Mouse (Mus musculus) heart, embryonic 15.5 days (tissue): ENCODE measurements around the gene Mn1. TPM values are rescaled to one million over a fixed set of nuclear protein-coding genes. Genes with fewer than 3 reads are reported as not detected.
A peak's percentile ranks its signal among the peaks of the same experiment; 100 is the strongest.

Experiments used
- ATAC-seq: fragments of 200-750 bp; cut with Nextera tagmentation; replicated peaks from 2 replicates; pipeline ENCODE4 v1.8.0; 2017; ENCODE audit warnings: low read depth, moderate TSS enrichment; ENCODE audit not compliant: insufficient number of reproducible peaks, insufficient read depth, low FRiP score
- H3K27ac ChIP-seq: fragments of 300-500 bp; sonication (generic); 2 replicates; pipeline ENCODE4 v1.5.1; 2015; ENCODE audit warnings: mild to moderate bottlenecking, inconsistent platforms
- H3K27me3 ChIP-seq: fragments of 300-500 bp; sonication (generic); 2 replicates; pipeline ENCODE4 v1.6.1; 2015; ENCODE audit warnings: inconsistent platforms
- H3K36me3 ChIP-seq: fragments of 300-500 bp; sonication (generic); 2 replicates; pipeline ENCODE4 v1.6.1; 2015; ENCODE audit warnings: mild to moderate bottlenecking, inconsistent platforms
- H3K4me1 ChIP-seq: fragments of 300-500 bp; sonication (generic); replicated peaks from 2 replicates; pipeline ENCODE4 v1.6.1; 2015; ENCODE audit warnings: inconsistent platforms
- H3K4me2 ChIP-seq: fragments of 300-500 bp; sonication (generic); 2 replicates; pipeline ENCODE4 v1.6.1; 2015; ENCODE audit warnings: inconsistent platforms, mild to moderate bottlenecking, moderate library complexity
- H3K4me3 ChIP-seq: fragments of 300-500 bp; sonication (generic); 2 replicates; pipeline ENCODE4 v1.5.1; 2015; ENCODE audit warnings: mild to moderate bottlenecking, inconsistent platforms
- H3K9ac ChIP-seq: fragments of 300-500 bp; sonication (generic); 2 replicates; pipeline ENCODE4 v1.6.1; 2015; ENCODE audit warnings: mild to moderate bottlenecking, inconsistent platforms
- H3K9me3 ChIP-seq: fragments of 300-500 bp; sonication (generic); replicated peaks from 2 replicates; pipeline ENCODE4 v1.6.1; 2016; ENCODE audit warnings: inconsistent platforms
- WGBS: fragments of 180-500 bp; shearing (Covaris S2); methylation state at CpG from one replicate; pipeline ENCODE4 v1.1.7; 2015; ENCODE audit warnings: mixed read lengths; 5-methylcytosine and 5-hydroxymethylcytosine counted together
- polyA plus RNA-seq: library from polyadenylated mRNA; unstranded; fragments of >200 nt; fragmentation: Nextera tagmentation; extraction: Ambion mirVana; gene quantifications from 2 replicates; pipeline ENCODE4 v1.2.1, GENCODE M21; 2015

The Mn1 gene
- polyA plus RNA-seq, 1 experiment from 2014 or later, result 6.4 TPM

GRCm38 (mm10) chr5:111490599-111490998, 73.4 kb downstream of the Mn1 start:
- Histone ChIP-seq H3K27me3 (0 out of 2 replicates have a peak, but pooled peaks cover 8% of the 10 kb centered on the region), H3K4me3 (peak overlapping the region; percentile 13), H3K27ac (peak overlapping the region; percentile 90), H3K4me1 (peaks cover 23% of the 10 kb centered on the region), H3K9me3 (no peaks in the 10 kb centered on the region), H3K9ac (no peak overlapping the region), H3K36me3 (no peaks in the 10 kb centered on the region), H3K4me2 (peak overlapping the region; percentile 48)
- 23% methylated on average over 4 of the region's 4 CpGs for WGBS
- peak; percentile 77 for ATAC-seq

- H3K27me3 ChIP-seq, result 0 out of 2 replicates have a peak, but pooled peaks cover 8% of the 10 kb centered on the region
- peak overlapping the region; percentile 90 for H3K27ac ChIP-seq
- no peak overlapping the region for H3K9ac ChIP-seq
- ATAC-seq, result 0 out of 2 replicates have a peak, but pooled peaks have one; percentile 23
- H3K4me2 ChIP-seq, result peak overlapping the region; percentile 48
- WGBS, result 29% methylated on average over 1 of the region's 1 CpGs
- H3K36me3 ChIP-seq, result no peaks in the 10 kb centered on the region
- H3K4me3 ChIP-seq, result no peak overlapping the region
- no peaks in the 10 kb centered on the region for H3K9me3 ChIP-seq
- H3K4me1 ChIP-seq, result peaks cover 21% of the 10 kb centered on the region
These were observed 74.3 kb downstream of the Mn1 start for GRCm38 (mm10) chr5:111491485-111491884.

GRCm38 (mm10) chr5:111500036-111500435, 82.9 kb downstream of the Mn1 start:
- peaks cover 19% of the 10 kb centered on the region; the same call in 1 of the 2 replicates for H3K27me3 ChIP-seq
- 72% methylated on average over 3 of the region's 3 CpGs for WGBS
- no peak overlapping the region for H3K9ac ChIP-seq
- H3K4me3 ChIP-seq, result no peak overlapping the region
- H3K9me3 ChIP-seq, result no peaks in the 10 kb centered on the region
- H3K4me1 ChIP-seq, result 0 out of 2 replicates have a peak, but pooled peaks cover 5% of the 10 kb centered on the region
- no peak overlapping the region for H3K4me2 ChIP-seq
- ATAC-seq, result no peak
- no peak overlapping the region for H3K27ac ChIP-seq
- H3K36me3 ChIP-seq, result no peaks in the 10 kb centered on the region

- peaks cover 19% of the 10 kb centered on the region; the same call in 1 of the 2 replicates for H3K27me3 ChIP-seq
- WGBS, result 62% methylated on average over 13 of the region's 13 CpGs
- H3K9ac ChIP-seq, result no peak overlapping the region
- H3K9me3 ChIP-seq, result no peaks in the 10 kb centered on the region
- H3K36me3 ChIP-seq, result no peaks in the 10 kb centered on the region
- ATAC-seq, result no peak
- no peak overlapping the region for H3K27ac ChIP-seq
- H3K4me1 ChIP-seq, result peaks cover 17% of the 10 kb centered on the region
- H3K4me3 ChIP-seq, result no peak overlapping the region
- H3K4me2 ChIP-seq, result no peak overlapping the region
These were observed 84.7 kb downstream of the Mn1 start for GRCm38 (mm10) chr5:111501691-111502441.

GRCm38 (mm10) chr5:111505241-111505640, 88.1 kb downstream of the Mn1 start:
- Histone ChIP-seq H3K36me3 (no peaks in the 10 kb centered on the region), H3K4me1 (peaks cover 44% of the 10 kb centered on the region), H3K9ac (no peak overlapping the region), H3K4me2 (no peak overlapping the region), H3K4me3 (no peak overlapping the region), H3K9me3 (no peaks in the 10 kb centered on the region), H3K27me3 (0 out of 2 replicates have a peak, but pooled peaks cover 15% of the 10 kb centered on the region), H3K27ac (no peak overlapping the region)
- WGBS, result 85% methylated on average over 6 of the region's 6 CpGs
- no peak for ATAC-seq

GRCm38 (mm10) chr5:111505824-111506223, 88.7 kb downstream of the Mn1 start:
- WGBS, result 84% methylated on average over 6 of the region's 6 CpGs
- no peak overlapping the region for H3K9ac ChIP-seq
- no peaks in the 10 kb centered on the region for H3K9me3 ChIP-seq
- no peak for ATAC-seq
- H3K4me3 ChIP-seq, result no peak overlapping the region
- H3K27me3 ChIP-seq, result peaks cover 18% of the 10 kb centered on the region; the same call in 1 of the 2 replicates
- peaks cover 49% of the 10 kb centered on the region for H3K4me1 ChIP-seq
- no peak overlapping the region for H3K27ac ChIP-seq
- H3K4me2 ChIP-seq, result no peak overlapping the region
- H3K36me3 ChIP-seq, result no peaks in the 10 kb centered on the region

GRCm38 (mm10) chr5:111506410-111506809, 89.2 kb downstream of the Mn1 start:
- no peak for ATAC-seq
- H3K4me1 ChIP-seq, result peaks cover 50% of the 10 kb centered on the region
- H3K36me3 ChIP-seq, result no peaks in the 10 kb centered on the region
- WGBS, result 28% methylated on average over 12 of the region's 12 CpGs
- H3K9me3 ChIP-seq, result no peaks in the 10 kb centered on the region
- H3K27me3 ChIP-seq, result peaks cover 18% of the 10 kb centered on the region; the same call in 1 of the 2 replicates
- no peak overlapping the region for H3K4me3 ChIP-seq
- peak overlapping the region; percentile 14 for H3K4me2 ChIP-seq
- no peak overlapping the region for H3K9ac ChIP-seq
- H3K27ac ChIP-seq, result peak overlapping the region; percentile 61

Other genes starting within 250 kb of the Mn1 start
- gene Pitpnb, start 86.6 kb upstream of the Mn1 start, polyA plus RNA-seq, result 61.0 and 78.1 TPM in 2 replicates